Mouse (Mus musculus) ovary, postnatal 36 days (tissue): ENCODE data around the gene Rbpjl.

Experiments
- DNase-seq: peaks from one replicate; pipeline ENCODE4 v3.0.0; 2022; ENCODE audit warnings: low spot score, mixed read lengths

Rbpjl gene

DNA sequence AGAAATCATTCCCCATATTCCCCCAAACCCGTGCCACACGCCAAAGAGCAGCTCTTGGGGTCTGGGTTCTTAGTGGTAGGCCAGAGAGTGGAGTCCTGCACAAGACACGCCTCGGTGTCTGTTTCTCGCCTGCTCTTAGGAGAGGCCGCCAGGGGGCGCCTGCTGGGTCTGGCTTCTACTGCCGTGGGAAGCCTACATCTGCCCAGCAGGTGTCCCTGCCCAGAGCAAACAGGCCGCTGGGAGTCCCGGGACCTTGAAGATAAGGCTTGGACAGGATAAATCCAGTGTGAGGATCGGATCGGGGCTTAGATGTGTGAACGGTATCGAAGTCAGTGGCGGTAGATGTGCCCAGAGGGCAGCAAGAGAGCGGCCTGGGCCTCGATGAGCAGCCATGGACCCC is at the start of gene Rbpjl:
Gene Rbpjl (plus strand): TSS at position 236 of the 400 bp plus-strand sequence.
- DNase-seq: peak; percentile 76

DNA sequence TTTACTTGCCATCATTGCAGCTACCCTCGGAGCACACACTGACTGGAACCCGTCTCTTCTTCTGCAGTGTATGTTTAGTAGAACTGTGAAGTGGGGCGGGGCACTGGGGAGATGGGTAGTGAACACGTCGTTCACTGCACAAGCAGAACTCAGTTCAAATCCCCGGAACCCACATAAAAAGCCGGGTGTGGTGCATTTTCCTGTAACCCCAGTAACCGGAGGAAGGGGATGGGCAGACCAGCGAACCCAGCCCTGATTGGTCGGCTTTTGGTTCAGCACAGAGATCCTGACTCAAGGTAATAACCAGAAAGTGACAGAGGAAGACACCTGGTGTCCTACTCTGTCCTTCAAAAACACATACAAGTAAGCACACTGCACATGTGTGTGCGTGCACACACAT is 49.6 kb upstream of the Rbpjl start:
- no peak for DNase-seq

- DNase-seq: no peak
Measured at GRCm38 (mm10) chr2:164356177-164356967, 46.6 kb upstream of the Rbpjl start.

DNA sequence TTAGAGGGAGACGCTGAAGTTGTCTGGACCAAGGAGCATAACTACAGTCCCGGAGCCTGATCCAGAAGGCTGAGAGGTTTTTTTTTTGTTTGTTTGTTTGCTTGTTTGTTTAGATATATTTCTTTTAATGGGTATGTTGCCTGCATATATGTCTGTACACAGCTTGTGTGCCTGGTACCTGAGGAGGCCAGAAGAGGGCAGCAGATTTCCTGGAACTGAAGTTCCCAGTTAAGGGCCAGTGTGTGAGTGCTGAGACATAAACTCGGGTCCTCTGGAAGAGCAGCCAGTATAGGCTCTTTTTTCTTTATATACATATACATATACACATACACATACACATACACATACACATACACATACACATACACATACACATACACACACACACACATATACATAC is 44.6 kb upstream of the Rbpjl start:
- no peak for DNase-seq

DNA sequence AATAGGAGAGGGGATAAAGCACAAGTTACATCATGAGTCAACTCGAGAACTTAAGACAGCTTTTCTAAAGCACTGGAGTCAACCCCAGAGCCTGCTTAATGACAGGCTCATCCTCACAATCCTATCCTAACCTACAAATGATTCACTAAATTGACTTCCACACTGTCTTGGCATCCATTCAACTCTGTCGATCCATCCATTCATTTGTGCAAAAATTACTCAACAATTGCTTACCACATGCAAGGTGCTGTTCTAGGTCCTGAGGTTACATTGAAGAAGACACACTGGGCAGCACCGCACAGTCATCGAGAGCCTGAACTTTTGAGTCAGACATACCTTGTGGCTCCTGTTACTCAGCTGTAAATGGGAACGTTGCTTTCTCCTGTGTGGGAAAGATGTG is 43.9 kb upstream of the Rbpjl start:
- no peak for DNase-seq

- no peak for DNase-seq
Measured at GRCm38 (mm10) chr2:164359668-164360067, 43.3 kb upstream of the Rbpjl start.

- no peak for DNase-seq
Measured at GRCm38 (mm10) chr2:164360974-164361657, 41.8 kb upstream of the Rbpjl start.

DNA sequence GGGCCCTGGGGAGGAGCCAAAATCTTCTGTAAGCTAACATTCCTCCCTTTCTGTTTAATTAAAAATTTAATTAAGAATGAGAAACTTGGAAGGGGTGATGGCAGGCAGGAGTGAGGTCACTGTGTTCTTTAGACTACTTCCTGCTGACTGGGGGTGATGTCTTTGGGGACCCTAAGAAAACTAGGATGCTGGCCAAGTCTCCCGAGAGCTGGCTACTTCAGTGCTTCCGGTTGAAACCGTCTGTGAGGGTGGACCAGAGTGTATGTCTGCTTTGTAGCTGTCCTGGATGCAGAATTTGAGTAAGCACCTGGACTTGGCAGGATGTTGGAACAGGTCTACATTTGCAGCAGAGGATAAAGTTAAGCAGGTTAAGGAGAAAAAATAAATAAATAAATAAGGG is 36.0 kb upstream of the Rbpjl start:
- no peak for DNase-seq

DNA sequence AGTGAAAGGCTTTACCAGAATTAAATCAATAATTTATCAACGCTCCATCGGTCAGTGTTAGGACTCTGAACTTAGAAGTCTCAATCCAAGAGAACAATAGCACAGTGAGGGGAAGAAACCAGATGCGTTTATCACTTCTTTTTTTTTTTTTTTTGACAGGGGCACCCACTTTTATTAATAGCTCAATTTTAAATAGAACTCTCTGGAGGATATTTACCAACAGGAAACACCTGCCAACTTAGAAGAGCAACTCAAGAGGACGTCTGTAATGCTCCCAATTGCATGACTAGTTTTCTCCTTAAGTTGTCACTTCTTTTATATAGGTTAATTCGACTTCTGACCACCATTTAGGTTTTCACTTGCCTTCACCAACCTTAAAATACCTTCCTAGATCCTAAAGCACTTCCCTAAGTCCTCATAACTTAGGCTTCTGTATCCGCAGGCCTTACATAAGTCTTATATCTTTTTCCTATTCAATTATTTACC is 34.3 kb upstream of the Rbpjl start:
- DNase-seq: no peak

- no peak for DNase-seq
Measured at GRCm38 (mm10) chr2:164371371-164371770, 31.6 kb upstream of the Rbpjl start.

DNA sequence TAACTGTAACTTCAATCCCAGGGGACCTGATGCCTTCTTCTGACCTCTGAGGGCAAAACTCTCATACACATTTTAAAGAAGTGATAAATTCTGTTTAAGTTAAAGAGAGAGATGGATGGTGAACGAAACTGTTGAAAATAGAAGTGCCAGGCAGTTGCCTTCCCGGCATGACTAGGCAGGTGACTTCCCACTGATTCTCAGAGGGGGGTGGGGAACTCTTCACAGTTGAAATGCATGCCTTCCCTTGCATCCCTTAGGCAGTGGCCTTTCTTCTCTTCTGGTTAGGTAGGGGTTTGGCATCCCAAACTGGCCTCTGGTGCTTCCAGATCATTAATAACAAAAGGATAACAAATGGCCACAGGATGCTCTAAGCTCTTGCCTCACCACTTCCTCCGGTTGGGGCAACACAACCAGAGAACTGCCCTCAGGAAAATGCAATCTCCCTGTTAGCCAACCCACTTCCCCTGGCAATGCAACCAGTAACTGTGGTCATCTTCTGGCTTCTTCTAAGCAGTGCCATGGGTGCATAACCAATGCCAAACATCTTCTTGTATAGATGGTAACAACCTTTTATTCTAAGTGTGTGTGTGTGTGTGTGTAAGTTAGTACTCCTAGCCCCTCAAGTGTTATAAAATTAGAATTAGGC is 30.4 kb upstream of the Rbpjl start:
- no peak for DNase-seq

- no peak for DNase-seq
Measured at GRCm38 (mm10) chr2:164373187-164373586, 29.8 kb upstream of the Rbpjl start.

DNA sequence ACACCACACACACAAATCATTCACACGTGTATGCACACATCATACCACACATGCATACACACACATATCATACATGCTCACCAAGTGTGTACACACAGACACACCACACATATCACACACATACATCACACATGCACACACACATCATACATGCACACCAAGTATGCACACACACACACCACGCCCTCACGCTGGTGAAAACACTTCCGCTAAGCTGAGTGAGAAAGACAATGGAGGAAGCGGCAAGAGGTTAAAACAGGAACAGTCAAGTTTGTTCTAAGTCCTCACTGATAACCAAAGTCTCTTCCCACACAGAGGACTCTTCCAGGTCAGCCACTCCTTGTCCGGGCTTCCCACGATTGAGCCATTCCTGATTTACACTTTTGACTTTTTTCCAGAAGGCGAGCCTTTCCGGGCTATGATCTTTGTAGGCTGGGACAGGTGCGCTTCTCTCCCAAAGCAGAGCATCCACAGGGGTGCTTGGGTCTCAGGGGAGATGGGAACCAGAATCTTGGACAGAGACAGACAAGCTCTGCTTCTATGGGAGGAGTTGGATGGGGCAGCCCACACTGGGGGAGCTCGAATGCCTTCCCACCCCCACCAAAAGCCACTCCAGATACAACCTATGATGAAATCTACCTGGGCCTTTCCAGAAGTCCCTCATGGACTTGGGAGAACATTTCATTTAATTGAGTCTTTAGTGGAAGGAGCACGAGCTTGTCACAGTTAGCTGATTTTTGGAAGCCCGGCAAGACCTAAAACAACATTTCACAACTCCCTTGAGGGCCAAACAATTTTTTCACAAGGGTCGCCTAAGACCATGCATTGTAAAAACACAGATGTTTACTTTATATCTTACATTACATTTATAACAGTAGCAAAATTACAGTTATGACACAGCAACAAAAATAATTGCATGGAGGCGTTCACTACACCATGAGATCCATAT is 25.2 kb upstream of the Rbpjl start:
- DNase-seq: no peak

- DNase-seq: no peak
Measured at GRCm38 (mm10) chr2:164381726-164382125, 21.2 kb upstream of the Rbpjl start.

- DNase-seq: no peak
Measured at GRCm38 (mm10) chr2:164382971-164383370, 20.0 kb upstream of the Rbpjl start.

DNA sequence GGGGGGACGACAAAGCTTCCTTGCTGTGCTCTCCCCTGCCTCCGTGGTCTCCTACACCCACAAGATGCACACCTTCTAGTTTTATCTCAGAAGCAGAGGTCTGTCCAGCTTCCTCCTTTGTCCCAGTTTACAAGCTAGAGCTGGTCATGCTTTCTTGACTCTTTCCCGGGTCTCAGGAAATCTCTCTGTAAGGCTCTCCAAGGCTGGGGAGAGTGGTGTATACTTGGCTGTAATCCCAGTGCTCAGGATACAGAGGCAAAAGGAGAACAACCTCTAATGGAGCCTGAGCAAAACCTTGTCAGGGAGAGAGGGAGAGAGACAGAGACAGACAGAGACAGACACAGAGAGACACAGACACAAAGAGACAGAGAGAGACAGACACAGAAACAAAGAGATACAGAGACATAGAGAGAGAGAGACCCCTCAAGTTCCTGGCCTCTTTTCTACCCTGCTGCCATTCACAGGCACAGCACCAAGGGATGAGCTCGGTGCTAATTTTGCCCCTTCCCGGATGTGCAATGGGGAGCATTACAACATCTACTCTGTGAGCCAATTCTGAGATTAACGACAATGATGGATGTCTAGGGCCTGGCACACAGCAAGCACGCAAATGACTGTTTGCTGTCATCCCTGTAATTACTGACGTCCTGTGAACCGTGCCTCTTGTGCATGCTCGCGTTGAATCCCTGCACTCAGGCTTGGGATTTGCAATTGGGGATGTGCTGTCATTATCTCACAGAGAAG is 19.1 kb upstream of the Rbpjl start:
- no peak for DNase-seq

- no peak for DNase-seq
Measured at GRCm38 (mm10) chr2:164385927-164386763, 16.8 kb upstream of the Rbpjl start.

GRCm38 (mm10) chr2:164386953-164387352 is 16.0 kb upstream of the Rbpjl start:
- DNase-seq: no peak

- DNase-seq: no peak
Measured at GRCm38 (mm10) chr2:164389020-164389419, 13.9 kb upstream of the Rbpjl start, which contains the start of gene Slpi. Slpi (minus strand) TSS chr2:164389095.

DNA sequence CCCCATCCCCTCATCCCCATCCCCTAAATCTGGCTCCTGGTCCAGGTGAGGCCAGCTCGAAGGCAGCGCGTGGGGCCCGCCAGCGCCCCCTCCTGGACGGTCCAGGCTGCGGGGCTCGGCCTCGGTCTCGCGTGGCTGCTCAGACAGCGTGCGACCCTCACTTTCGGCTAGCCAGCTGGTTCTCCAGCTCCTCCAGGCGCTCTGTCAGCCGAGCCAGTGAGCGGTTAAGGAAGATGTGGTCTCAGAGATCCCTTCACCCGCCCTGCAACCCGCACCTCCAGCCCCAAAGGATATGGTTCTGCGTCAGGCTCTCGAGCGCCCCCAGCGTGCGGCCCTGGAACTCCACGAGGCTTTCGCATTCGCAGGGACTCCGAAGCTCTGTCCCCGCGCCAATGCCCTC is 13.4 kb upstream of the Rbpjl start:
- DNase-seq: peak; percentile 85
